Mouse (Mus musculus) cerebellum, adult 18-20 months (tissue): Measurements from ENCODE around the gene Tmem108.
"Not testable (repeated sequence)": the region's sequence is repeated elsewhere in the genome, so short reads cannot be mapped to it uniquely, and the experiment has no call there.

ENCODE experiments used
- DNase-seq, 2 experiments: peaks; one replicate each; pipeline ENCODE4 v3.0.0; 2021

Gene Tmem108

GRCm38 (mm10) chr9:103678531-103679060, 83.0 kb downstream of the Tmem108 start:
- DNase-seq, result no peak

- no peak for DNase-seq
Measured at GRCm38 (mm10) chr9:103677811-103678210, 83.8 kb downstream of the Tmem108 start.

- no peak for DNase-seq
Measured at GRCm38 (mm10) chr9:103675721-103676480, 85.7 kb downstream of the Tmem108 start.

DNA sequence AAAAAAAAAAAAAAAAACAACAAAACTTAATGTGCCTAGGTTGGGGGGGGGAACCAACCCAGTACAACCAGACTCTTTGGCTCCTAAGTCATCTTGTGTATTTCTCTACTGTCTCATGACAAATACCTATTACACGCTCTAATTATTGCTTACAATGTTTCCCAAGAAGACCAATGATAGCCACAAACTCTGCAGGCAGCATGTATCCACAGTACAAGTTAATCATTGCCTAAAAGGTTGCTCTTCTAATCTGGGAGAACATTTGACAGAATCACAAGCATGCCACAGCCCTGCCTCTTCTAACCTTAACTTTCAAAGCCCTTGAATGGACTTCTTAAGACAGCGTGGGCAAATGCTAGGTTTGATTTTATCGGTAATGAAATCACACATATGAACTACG, 88.8 kb downstream of the Tmem108 start:
- no peak for DNase-seq

DNA sequence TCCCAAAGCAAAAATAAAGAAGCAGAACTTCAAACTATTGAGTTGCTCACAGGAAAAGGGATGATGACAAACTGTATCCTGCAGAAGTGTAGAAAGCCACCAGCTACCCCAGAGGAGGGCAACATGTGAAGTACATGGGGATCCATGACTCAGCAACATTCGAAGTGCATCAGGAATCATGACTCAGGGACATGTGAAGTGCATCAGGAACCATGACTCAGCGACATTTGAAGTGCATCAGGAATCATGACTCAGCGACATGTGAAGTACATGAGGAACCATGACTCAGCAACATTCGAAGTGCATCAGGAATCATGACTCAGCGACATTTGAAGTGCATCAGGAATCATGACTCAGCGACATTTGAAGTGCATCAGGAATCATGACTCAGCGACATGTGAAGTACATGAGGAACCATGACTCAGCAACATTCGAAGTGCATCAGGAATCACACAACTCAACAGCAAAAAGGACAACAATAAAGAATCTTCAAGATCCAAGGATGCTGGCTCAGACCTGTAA, 91.0 kb downstream of the Tmem108 start:
- not testable (repeated sequence) for DNase-seq

DNA sequence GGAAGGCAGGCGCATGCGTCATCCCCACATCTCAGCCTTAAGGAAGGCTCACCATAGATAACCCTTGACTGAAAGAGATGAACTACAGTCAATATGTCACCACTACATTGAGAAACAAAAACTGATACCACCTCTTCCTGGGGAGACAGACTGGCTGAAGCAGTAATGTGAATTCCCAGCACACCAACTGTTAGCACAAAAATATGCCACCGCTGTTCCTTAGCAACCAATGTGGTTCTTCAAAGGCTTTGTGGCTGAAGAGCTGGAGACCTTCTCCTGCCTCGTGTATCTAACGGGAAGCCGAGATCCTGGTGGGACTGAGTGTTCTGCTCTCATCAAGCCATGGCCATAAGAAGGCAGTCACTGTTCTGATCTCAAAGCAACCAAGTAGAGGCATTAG, 92.8 kb downstream of the Tmem108 start:
- no peak for DNase-seq

DNA sequence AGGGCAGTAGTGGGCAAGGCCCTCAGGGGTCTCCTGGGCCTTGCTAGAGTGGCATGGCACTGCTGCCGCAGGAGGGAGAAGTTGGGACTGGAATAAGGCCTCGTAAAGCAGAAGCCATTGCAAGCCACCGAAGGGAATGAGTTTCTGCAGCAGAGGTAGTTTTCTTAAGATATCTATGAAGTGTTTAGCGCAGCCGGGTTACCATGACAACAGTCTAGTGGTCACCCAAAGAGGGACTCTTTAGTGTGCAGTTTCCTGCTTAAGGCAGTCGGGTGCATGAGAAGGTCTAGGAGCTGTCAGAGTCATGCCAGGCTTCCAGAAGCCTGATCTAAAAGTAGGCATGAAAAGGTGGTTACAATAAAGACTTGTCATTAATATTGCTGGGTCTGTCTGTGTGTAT, 95.8 kb downstream of the Tmem108 start:
- DNase-seq, result no peak

DNA sequence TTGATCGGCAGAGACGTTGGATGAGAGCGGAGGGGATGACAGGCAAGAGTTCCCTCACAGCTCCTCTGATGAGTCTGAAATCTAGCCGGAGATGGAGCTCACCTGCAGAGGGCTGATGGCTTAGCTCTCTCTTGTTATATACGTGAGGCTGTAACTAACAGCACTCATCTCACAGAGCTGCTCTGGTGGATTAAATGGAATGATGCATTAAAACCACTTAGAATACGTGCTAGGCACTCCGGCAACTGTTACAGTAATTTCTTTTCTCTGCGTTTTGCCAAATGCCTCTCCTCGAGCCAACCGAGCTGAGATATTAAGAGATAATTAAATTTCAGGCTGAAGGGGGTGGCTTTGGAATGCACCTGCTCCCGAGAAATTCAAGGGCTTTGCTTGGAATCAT, 97.5 kb downstream of the Tmem108 start:
- DNase-seq, result peak in 1 of 2 experiments; percentile 37

DNA sequence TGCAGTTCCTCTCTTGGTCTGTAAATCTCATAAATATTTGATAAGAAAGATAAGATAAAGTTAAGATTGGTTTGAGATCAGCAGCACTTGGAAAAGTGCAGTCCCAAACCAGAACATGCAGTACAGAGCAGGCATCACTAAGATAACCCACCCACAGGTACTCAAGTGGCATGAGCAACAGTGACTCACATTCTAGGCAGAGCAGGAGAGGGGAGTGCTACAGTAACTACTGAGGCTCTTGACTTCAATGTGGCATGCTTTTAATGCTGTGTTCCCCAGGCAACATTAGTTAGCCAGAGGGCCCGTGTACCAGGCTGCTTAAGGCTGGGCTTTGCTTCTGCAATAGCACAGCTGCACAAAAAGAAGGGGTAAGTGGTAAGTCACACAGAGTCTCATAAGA, 99.8 kb downstream of the Tmem108 start:
- no peak for DNase-seq

DNA sequence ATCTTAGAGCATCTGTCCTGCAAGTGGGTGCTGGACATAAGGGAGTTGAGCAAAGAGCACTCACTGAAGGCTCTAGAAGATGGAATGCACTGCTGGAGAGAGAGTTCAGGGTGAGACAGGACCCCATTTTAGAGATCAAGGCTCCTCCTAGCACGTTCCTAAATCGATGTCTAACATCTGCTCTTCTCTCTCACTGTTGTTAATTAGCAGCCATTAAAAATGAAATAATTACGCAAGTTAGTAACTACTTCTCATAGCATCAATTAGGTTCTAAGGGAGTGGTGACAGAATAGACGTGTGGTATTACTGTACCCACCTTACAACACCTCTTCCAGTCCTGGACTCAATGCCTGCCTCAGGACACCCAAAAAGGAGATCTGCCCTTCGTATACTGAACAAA, 103.7 kb downstream of the Tmem108 start:
- no peak for DNase-seq

GRCm38 (mm10) chr9:103657183-103657975, 104.3 kb downstream of the Tmem108 start:
- no peak for DNase-seq

GRCm38 (mm10) chr9:103653995-103654587, 107.5 kb downstream of the Tmem108 start:
- no peak for DNase-seq

DNA sequence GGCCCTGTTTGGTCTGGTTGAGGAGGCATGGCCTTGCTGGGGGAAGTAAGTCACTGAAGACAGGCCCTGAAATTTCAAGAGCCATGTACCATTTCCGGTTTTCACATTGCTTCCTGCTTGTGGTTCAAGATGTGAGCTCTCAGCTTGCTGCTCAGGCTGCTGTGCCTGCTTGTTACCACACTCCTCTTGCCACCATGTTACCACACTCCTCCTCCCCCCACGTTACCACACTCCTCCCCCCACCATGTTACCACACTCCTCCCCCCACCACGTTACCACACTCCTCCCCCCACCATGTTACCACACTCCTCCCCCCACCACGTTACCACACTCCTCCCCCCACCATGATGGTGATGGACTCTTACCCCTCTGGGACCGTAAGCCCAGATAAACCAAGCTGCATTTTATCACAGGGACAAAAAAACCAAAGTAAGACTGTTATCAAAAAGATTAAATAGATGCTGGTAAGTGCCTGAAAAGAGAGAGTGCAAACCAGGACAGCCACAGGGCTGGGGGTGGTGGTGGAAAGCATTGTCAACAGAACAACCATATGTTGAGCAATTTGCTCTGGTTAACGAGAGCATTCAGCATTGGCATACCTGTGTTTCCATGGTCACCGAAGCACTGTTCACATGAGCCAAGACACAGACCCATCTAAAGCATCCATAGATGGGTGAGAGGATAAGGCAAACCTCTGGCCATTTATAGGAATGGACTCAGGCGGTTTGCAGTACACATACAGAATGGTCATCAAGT, 109.3 kb downstream of the Tmem108 start:
- peak in 1 of 2 experiments; percentile 44 for DNase-seq

DNA sequence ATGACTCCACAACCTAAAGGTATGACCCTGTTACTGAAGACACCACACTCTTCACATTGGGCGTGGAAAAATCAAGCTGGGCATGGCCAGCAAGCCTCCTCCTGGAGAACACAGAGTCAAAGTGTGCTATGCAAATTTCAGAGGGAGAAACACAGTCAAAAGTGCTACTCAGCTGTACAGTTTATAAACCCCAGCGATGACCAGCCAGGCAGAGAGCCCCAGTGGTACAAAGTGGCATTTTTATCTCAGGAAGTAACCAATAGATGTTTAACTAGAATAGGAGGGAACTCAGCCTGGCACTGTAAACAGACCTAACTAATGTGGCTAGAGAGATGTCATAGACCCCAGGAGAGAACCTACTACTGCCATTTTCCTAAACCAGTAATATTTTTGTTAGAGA, 115.0 kb downstream of the Tmem108 start:
- DNase-seq, result no peak

GRCm38 (mm10) chr9:103645724-103646123, 115.9 kb downstream of the Tmem108 start:
- no peak for DNase-seq

DNA sequence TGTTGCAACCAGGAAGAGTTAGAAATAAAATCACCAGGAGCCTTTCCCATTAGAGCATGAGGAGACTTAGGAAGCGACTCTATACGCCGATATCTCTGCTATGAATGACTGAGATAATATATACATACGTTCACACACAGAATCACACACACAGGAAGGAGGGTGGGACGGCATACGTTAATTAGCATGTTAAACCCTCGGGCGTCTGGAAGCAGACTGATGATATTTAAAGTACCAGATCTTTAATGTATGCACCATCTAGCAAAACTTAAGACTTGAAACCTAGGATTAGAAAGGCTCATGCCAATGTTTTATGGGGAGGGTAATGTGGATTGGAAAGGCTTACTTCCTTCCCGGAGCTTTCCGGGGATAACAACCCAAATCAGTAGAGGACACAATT, 119.3 kb downstream of the Tmem108 start:
- no peak for DNase-seq

DNA sequence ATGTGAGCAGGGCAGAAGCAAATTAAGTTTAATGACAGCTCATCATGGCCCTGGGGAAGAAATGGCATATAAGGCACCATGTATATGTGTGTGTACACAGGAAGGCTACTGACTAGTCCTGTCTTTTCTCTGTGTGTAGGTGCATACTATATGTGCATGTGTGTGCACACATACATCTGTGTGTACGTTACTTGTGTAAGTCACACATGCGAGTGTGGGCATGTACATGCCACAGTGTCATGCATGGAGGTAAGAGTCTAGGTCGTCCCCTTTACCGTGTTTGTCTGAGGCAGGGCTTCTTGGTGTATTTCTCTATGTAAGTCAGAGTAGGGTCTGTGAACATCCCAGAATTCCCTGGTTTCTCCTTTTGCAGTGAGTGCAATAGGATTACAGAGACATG, 120.3 kb downstream of the Tmem108 start:
- no peak for DNase-seq

DNA sequence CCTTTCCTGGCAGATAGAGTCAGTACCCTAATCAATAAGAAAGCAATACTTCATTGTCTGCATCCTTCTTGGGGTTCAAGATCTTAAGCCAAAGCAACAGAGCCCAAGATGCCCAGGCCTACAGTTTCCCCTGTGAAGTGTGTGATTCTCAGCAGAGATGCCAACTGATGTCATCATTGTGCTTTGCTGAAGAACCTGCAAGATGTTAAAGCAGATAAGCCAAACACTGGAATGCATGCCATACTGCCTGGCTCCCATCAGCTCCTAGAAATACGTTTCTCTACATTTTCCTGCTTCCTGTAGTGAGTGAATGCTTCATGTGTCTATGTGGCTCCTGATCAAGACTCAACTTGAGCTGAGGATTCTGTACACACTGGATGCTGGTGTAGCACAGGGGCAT, 122.2 kb downstream of the Tmem108 start:
- no peak for DNase-seq

DNA sequence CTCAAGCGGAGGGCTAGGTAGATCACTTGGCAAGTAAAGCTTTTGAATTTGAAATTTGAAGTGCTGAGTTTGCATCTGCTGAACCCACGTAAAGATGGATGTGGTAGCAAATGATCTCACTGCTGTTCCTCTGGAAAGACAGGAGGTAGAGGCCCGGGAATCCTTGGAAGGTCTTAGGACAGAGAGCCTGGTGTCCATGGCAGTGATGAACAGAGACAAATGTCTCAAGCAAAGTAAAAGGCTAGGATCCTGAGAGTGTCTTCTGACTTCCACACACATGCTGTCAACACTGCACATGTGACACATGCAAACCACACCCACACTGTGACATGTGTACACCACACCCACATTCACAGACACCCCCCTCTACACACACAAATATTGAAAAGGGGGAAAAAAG, 124.2 kb downstream of the Tmem108 start:
- no peak for DNase-seq

DNA sequence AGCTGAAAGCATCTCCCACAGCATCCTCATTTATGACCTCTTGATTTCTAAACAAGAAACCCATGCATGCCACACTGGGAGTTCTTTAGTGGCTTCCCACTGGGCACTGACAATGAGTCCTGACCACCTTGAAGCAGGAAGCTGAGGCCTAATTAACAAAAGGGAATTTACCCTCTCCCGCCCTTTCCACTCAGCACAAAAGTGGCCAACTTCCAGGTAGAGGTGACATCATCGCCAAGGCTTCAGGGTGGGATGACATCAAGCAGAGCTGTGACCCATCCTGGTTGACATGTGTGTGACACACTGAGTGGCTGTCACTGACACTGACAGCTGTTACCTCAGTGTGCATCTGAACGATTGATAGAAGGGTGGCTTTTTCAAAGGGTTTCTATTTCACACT, 124.8 kb downstream of the Tmem108 start:
- no peak for DNase-seq

DNA sequence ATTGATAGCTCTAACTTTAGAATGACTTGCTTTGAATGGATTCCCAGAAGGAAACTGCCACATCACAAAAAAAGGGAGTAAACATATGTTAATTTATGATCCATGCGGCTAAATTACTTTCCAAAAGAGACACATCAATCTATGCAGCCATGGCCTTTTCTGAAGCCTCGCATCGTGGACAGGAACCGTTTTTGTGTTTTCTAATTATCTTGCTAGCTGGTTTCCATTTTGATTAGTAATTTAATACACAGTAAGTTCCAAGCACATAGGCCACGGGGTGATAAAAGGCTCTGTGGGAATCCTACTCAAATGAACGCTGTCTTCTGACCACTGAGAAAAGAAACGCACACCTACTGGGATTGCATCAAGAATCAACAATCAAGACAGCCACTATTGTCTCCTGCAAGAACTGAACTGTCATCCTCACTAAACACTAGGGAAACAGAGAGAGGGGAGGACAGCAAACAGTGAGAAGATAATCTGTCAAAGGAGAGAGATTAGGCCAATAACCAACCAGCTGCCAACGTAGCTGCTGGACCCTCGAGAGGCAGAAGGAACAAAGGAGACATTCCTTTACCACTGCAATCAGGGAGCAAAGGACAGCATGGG, 132.7 kb downstream of the Tmem108 start:
- DNase-seq, result no peak

DNA sequence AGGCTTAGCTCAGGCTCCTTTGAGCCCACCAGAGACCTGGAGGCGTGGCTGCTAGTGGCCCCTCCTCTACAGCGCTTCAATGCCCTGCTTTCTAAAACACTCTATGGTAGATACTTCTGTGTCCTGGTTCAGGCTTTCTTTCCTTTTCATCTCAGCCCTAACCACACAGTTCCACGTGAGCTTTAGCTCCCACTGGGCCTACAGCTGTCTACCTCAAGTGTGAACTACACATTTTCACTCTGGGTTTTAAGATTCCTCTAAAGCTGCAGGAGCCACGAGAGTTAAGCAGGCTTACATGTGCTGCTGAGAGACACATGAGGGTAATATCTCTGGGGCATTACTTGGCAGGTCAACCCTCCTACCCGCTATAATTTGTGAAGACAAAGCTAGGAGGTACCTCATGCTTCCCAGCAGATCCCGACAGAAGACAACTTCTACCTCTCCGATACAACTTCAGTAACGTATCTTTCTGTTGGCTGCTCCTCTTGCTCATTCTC, 134.2 kb downstream of the Tmem108 start:
- peak in 1 of 2 experiments; percentile 46 for DNase-seq
